Mouse (Mus musculus) fibroblast of lung, adult 2 months (primary cell): ENCODE results near the gene Oosp1.

Experiments
- DNase-seq: peaks from one replicate; pipeline ENCODE4 v3.0.0-alpha.2; 2011; ENCODE audit warnings: low read depth

Gene Oosp1

GRCm38 (mm10) chr19:11690839-11691238, at the start of gene Oosp1:
TSS of gene Oosp1 (minus strand) at chr19:11691150.
- no peak for DNase-seq

DNA sequence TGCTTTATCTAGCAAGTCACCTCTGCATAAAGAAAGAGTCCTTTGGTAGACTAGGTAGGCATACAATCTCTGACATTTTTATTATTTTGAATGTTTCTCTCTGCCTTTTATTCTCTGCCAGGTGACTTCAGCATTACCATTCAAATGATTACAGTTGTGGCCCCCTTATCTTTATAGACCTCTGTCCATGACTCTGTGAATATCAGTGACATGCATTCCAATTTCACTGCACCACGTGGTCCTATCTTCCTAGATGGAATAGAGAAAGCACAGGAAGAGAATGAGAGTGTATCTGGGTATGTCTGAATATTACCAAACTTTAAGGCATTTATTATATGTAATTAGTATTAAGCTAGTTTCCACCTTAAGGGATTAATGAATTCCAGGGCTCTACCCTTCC, 45.5 kb upstream of the Oosp1 start:
- DNase-seq: no peak

DNA sequence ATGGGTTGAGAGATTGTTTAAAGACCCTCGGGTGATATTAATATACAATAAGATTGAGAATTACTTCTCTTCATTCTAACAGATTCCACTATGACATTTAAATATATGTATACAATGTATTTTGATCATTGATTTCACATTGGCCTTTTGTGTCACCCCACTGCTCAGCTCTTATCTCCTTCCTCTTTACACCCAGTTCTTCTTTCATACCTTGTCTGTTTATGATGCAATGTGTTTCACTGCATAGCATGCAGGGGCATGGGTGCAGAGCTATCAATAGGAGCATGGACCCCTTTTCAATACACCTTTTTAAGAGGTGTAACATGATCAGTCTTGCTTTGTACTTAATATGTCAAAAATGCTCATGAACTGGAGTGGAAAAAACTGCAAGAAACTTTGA, 39.3 kb upstream of the Oosp1 start:
- DNase-seq: no peak

DNA sequence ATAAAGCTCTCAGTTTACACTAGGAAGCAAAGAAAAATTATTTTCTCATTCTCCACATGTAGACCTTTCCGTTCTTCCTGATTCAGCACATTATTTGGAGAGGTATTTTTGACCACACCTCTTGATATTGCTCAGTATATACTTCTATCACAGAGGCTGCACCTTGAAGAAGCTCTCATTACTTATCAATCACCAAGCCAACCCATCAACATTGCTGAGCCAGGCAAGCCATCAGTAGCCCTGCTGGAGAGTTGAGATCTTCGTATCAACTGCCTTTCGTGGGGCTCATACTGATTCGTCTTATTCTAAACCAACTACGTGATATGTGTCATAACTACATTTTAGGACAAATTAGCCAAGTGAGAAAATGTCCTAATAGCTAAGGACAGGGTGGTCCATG, 36.4 kb upstream of the Oosp1 start:
- DNase-seq: no peak

- no peak for DNase-seq
These were observed 35.0 kb upstream of the Oosp1 start for GRCm38 (mm10) chr19:11725915-11726314.

DNA sequence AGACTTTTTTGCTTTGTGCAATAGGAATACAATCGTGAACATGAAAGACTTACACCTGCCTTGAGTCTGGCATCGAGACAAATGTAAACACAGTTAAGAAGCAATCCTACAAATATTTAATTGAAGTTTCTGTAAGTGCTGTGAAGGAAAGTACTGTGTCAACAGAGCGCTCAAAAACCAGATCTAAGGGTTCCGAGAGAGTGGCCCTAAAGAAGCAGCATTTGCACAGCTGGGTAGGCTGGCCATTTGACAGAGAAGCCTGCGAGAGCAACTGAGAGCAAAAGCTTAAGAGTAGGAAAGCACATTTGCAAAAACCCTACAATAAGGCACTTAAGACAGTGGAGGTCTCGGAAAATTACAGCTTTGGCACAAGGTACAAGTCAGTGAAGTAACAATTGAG, 33.3 kb upstream of the Oosp1 start:
- no peak for DNase-seq

DNA sequence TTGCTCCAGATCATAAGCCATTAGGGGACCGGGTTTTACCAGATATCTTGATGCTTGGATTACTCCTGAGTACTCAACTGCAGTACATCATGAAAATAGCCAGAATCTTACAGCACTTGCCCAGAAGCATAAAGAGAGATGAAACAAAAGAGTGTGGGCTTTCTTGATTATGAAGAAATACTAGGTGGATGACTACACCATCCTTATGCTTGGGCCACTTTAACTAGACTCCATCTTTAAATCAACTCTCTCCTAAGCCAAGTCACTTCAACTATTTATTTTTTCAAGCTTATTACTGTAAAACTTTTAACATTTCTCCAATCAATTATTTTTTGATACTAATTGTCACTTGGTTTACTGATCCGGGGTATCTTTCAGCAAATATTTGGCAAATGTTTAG, 32.9 kb upstream of the Oosp1 start:
- DNase-seq: no peak

DNA sequence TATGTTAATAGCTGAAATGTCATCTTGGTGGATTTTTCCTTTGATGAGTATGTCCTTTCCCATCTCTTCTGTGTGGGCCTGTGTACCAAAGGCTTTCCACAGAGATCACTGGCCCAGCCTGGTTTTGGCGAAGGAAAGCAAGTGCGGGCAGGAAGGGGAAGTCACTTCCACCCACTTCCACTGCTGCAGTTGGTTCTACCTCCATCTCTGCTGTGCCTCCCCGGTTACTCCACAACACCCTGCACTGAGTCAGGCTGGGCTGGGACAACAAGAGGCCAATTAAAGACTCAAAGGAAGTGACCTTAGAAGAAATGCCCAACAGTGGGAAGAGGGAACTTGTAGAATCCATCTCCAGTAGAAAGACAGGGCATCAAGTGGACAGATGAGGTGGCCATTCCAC, 29.1 kb upstream of the Oosp1 start:
- DNase-seq: no peak

GRCm38 (mm10) chr19:11712451-11712850, 21.5 kb upstream of the Oosp1 start:
- DNase-seq: no peak

GRCm38 (mm10) chr19:11698342-11698741, 7.4 kb upstream of the Oosp1 start:
- no peak for DNase-seq

DNA sequence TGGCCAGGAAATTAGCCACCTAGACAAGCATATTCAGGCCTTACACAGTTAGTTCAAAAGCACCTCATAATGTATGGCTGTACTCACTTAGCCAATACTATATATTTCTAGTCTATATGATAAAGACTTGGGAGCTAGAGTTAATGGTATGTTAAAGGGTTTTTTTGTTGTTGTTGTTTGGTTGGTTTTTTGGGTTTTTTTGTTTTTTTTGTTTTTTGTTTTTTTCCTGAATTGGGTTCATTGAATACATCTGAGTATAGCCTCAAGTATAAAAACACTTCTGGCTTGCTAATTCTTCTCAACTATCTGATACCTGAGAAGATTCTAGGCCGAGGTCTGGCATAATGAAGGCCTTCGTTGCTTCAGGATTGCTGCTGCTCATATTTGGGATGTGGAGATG, 5.8 kb upstream of the Oosp1 start, which contains the start of gene Oosp3:
TSS of gene Oosp3 (plus strand) at position 301 of the 400 bp plus-strand sequence.
- DNase-seq: no peak

DNA sequence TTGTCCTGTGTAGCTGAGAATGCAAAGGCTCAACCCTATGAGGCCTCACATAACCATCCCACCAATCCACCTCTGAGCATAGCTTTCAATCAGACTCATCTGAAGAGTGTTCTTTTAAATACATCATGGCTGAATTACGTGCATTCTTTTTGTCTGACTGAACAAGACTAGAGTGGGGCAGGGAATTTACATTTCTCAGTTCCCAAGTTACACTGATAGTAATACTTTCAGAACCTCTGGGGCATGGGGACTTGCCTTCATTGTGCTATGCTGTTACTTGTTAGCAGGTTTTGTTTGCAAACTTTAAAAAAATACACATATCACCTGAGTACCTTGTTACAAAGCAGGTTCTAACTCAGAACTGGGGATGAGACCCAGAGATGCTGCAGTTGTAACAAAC, 504 bp upstream of the Oosp1 start:
- no peak for DNase-seq

DNA sequence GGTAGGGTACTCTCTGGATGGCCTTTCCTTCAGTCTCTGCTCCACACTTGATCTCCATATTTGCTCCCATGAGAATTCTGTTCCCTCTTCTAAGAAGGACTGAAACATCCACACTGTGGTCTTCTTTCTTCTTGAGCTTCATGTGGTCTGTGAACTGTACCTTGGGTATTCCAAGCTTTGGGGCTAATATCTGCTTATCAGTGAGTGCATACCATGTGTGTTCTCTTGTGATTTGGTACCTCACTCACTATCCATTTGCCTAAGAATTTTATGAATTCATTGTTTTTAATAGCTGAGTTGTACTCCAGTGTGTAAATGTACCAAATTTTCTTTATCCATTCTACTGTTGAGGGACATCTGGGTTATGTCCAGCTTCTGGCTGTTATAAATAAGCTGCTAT, 29.4 kb downstream of the Oosp1 start:
- no peak for DNase-seq

- DNase-seq: no peak
These were observed 30.5 kb downstream of the Oosp1 start, which contains the start of gene Oosp2 for GRCm38 (mm10) chr19:11660459-11660858. TSS of gene Oosp2 (minus strand) at chr19:11660559.

DNA sequence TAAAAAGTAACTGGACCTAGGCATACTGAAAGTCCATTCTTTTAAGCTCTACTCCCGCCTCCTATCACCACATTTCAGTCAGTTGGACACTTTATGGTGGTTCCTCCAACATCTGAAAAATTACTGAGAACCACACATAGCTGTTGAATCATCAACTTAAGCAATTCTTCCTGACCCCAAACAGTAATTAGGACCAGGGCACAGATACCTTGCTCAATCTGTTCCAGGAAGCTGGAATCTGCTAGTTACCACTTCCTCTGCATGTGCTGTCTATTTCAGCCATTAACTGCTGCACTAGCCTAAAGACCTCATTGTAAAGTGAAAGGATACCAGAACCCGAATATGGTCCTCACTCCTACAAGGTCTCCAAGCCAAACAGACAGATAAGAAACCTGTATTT, 31.8 kb downstream of the Oosp1 start:
- DNase-seq: no peak

GRCm38 (mm10) chr19:11649564-11649963, 41.4 kb downstream of the Oosp1 start:
- no peak for DNase-seq

DNA sequence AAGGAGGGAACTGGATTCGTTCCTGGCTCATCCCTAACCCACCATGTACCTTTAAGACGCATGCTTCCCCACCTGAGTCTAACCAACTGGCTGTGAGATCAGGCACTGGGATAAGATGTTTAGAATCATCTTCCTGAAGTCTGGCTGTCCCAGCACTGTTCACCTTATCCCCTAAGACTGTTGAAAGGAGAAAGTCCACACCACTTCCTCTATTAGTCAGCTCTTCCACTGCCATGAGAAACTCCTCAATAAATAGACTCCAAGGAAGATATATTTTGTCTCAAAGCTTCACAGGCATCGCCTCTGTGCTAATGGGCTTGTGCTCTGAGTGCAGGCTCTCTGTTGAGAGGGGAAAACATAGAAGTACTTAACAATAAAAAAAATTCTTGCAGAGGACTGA, 44.8 kb downstream of the Oosp1 start:
- DNase-seq: no peak

DNA sequence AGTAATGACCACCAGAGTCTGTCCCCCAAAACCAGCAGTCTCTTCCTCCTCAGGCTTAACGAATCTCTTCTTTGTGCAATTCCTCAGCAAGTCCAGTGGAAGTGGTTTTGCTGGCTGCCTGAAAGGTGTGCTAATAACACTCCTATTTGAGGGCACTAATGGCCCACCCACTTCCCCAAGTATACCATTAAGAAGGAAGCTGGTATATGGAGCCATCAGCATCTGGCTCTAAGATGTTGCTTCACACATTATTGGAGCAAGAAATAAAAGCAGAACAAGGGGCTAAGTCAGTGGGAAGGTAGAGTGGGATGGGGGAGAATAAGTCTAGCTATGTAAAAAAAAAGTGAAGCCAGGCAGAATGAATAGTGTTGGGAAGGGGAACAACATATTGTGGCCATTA, 50.2 kb downstream of the Oosp1 start, which contains the start of gene Ms4a3:
TSS of gene Ms4a3 (minus strand) at position 120 of the 400 bp plus-strand sequence.
- DNase-seq: no peak

DNA sequence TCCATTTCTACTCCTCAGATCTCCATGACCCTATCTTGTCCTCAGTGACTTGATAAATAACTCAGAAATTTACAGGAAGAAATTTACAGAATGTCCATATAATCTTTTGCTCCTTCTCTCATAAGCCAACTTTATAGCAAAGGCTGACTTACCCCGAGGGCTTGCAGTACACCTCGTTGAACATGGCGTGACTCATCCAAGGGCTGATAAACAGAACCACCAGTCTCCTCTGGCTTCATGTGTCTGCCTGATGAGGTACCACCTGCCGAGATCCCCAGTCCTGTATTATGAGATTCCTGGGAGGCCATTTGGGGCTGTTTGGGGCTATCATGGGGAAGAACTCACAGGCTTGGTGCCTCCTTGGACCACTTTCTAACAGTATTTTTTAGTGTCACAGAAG, 51.9 kb downstream of the Oosp1 start:
- DNase-seq: no peak

DNA sequence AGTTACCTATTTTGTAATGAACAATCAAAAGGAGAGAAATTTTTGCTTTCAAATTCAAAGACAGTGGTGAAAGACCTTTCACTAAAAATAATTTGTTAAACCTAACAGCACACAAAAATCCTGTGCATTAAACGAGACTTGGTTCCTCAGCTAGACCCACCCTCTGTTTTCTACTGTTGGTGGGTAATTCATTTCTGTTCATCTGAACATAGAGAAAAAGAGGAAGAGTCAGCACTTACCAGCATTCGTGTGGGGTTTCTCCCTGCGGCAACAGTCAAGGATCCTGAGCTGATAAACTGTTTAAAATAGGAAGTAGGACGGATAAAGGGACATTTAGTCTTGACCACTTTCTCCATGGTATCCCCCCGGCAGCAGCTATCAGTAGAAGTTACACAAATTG, 55.4 kb downstream of the Oosp1 start:
- no peak for DNase-seq

GRCm38 (mm10) chr19:11634330-11634729, 56.6 kb downstream of the Oosp1 start:
- DNase-seq: no peak

DNA sequence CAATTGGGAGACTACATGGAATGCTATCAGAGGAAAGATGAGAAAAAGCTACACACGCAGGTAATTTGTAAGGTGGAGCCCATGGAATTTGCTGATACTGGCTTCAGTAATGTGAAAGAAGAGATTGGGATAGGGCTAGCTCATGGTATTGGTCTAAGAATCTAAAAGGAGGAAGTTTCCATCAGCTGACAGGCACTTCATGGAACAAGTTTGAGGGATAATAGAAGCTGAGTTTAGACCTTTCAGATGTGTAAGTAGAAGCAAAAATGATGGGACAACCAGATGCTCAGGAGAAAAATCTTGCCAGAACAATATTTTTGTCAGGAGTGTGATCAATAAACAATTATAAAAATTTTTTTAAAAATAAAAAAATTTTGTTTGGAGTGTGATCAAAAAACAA, 57.2 kb downstream of the Oosp1 start:
- DNase-seq: no peak

- no peak for DNase-seq
These were observed 65.7 kb downstream of the Oosp1 start for GRCm38 (mm10) chr19:11625231-11625630.

GRCm38 (mm10) chr19:11624800-11625199, 66.2 kb downstream of the Oosp1 start:
- no peak for DNase-seq

DNA sequence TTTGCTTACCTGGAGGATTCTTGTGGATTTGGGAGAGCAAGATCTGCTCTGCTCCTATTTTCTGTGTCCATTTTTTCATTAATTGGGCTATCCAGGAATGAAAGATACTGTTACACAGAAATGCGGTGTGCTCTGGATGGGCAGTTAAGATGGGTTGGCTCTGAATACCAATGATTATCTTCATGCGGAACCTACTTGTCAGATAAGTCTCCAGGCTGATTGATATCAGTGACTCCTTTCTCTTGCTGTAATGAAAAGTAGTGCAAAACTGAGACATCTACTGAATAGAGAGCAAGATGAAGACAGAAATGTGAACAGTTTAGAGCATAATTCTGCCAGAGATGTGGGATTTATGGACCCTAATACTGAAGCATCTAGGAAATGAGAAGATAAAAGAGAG, 67.4 kb downstream of the Oosp1 start, which contains the start of gene Ms4a2:
TSS of gene Ms4a2 (minus strand) at position 169 of the 400 bp plus-strand sequence.
- DNase-seq: no peak
